Mouse (Mus musculus): ENCODE data around the gene Gmds. TPM values are rescaled to one million over a fixed set of nuclear protein-coding genes. Genes with fewer than 3 reads are reported as not detected.

The Gmds gene
- polyA plus RNA-seq, 1 experiment from 2014 or later: 69.0 TPM

DNA sequence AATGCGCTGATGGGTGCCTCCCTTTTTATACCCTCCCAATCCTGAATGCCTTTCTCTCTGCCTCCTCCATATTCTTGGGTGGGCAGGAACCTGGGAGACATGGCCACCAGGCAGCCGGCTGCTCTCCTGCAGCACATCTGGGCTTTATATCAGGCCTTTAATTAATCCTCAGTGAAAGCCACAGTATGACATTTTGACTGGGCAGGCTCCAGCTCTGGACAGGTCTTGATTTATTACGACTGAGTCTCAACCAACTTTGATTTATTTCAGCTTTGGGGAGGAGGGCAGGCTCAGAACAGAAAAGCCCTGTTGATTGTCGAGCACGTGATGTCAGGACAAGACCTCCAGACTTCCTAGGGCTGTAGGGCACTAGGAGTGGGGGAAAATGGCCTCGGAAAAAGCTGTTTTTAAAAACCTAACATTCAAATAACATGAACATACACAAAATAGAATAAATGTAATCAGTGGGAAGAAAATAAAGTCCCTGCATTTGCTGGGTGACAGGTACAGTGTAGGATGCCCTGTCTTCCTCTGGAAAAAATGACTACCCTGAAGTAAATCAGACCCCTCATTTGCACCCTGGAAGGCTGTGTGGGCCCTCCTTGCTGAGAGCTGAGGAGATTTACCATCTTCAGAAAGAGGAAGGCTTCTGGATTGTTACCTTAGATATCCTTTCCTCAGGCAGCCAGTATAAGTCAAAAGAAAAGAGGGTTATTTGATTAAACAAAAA, 257.9 kb downstream of the Gmds start:
- no peak overlapping the region for H3K4me2 ChIP-seq (ENCODE audit: low read depth, low read length)
- no peak overlapping the region for H3K4me3 ChIP-seq (replicated peaks; ENCODE audit: low read length)
- 33% methylated on average over 6 of the region's 6 CpGs for WGBS
- peaks cover 3% of the 10 kb centered on the region; the same call in 1 of the 2 replicates for H3K4me1 ChIP-seq (ENCODE audit: control insufficient read depth, insufficient read depth, low read length)
- H3K9me3 ChIP-seq (replicated peaks; ENCODE audit: control insufficient read depth, low read length): no peaks in the 10 kb centered on the region
- no peaks in the 10 kb centered on the region for H3K36me3 ChIP-seq (ENCODE audit: control insufficient read depth, insufficient read depth, low read length)
- no peak for ATAC-seq (ENCODE audit: insufficient read depth, low FRiP score)
- no peaks in the 10 kb centered on the region for H3K27me3 ChIP-seq (ENCODE audit: control insufficient read depth, insufficient read depth, low read length)
- H3K27ac ChIP-seq (ENCODE audit: low read length): no peak overlapping the region
- no peak overlapping the region for H3K9ac ChIP-seq (ENCODE audit: low read length)

DNA sequence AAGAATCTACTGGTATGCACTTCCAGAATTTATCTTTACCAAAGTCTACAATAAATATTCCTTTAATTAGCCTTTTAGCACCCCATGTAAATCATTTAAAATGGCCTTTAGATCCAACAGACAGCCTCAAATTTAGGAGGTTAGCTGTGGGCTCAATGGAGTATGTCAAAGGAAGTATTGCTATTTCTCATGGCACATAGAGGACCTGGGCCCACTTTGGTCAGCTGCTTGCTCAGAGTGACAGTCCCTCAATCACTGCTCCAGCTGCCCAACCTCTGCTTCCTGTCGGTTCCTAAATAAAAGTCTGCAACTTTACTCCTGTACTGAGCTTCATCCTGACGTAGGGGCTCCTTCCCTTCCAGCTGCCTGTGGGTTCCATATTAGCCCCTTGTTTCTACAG, 264.9 kb downstream of the Gmds start:
- no peak for ATAC-seq (ENCODE audit: insufficient read depth, low FRiP score)
- Histone ChIP-seq H3K4me3 (replicated peaks; ENCODE audit: low read length) (no peak overlapping the region), H3K27ac (ENCODE audit: low read length) (no peak overlapping the region), H3K9me3 (replicated peaks; ENCODE audit: control insufficient read depth, low read length) (no peaks in the 10 kb centered on the region), H3K27me3 (ENCODE audit: control insufficient read depth, insufficient read depth, low read length) (no peaks in the 10 kb centered on the region; the same call in 1 of the 2 replicates), H3K36me3 (ENCODE audit: control insufficient read depth, insufficient read depth, low read length) (no peaks in the 10 kb centered on the region), H3K9ac (ENCODE audit: low read length) (no peak overlapping the region), H3K4me1 (ENCODE audit: control insufficient read depth, insufficient read depth, low read length) (no peaks in the 10 kb centered on the region), H3K4me2 (ENCODE audit: low read depth, low read length) (no peak overlapping the region)
- WGBS: 53% methylated on average over 2 of the region's 2 CpGs

DNA sequence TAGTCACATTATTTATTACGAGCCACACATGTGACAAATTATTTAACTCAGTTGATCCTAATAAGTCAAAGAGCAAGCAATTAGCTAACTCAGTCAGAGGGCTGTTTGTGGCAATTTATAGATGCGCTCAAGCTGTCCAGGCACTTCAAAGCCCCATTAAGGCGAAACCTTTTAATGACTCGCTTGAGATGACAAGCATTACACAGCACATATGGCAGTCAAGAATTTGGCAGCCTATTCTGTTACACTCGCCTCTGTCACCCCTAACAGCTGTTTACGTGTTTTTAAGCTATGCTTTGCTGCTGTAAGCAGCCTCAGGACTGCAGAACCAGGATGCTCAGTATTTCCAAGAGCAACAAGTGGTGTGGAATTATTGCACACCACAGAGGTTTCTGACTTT, 283.2 kb downstream of the Gmds start:
- WGBS: 50% methylated on average over 6 of the region's 6 CpGs
- no peak overlapping the region for H3K27ac ChIP-seq (ENCODE audit: low read length)

DNA sequence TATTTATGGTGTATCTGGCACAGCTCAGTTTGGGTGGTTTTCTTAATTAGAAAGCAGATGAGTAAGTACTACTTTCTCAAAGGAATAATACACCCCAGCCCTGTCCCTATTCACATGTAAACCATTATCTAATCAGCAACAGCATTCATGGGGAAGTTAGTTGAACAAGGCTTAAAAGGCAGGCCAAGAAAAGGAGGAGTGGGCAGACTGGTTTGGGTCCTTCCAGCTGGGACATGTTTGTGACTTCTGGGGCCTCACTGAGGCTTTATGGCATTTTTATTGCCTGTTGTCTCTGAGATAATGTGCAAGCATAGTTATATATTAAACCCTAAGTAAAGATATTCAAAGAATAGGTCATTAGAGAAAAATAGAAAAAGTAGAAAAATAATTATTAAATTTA, 285.0 kb downstream of the Gmds start:
- Histone ChIP-seq H3K27me3 (ENCODE audit: control insufficient read depth, insufficient read depth, low read length) (peaks cover 2% of the 10 kb centered on the region; the same call in 1 of the 2 replicates), H3K9ac (ENCODE audit: low read length) (no peak overlapping the region), H3K36me3 (ENCODE audit: control insufficient read depth, insufficient read depth, low read length) (no peaks in the 10 kb centered on the region), H3K4me2 (ENCODE audit: low read depth, low read length) (no peak overlapping the region), H3K27ac (ENCODE audit: low read length) (no peak overlapping the region), H3K4me1 (ENCODE audit: control insufficient read depth, insufficient read depth, low read length) (no peaks in the 10 kb centered on the region), H3K4me3 (replicated peaks; ENCODE audit: low read length) (no peak overlapping the region), H3K9me3 (replicated peaks; ENCODE audit: control insufficient read depth, low read length) (no peaks in the 10 kb centered on the region; the same call in 1 of the 2 replicates)
- ATAC-seq (ENCODE audit: insufficient read depth, low FRiP score): no peak

More for the DNA sequence above, 283.2 kb downstream of the Gmds start:
- ATAC-seq (ENCODE audit: insufficient read depth, low FRiP score): no peak
- H3K9me3 ChIP-seq (replicated peaks; ENCODE audit: control insufficient read depth, low read length): no peaks in the 10 kb centered on the region; the same call in 1 of the 2 replicates
- H3K4me3 ChIP-seq (replicated peaks; ENCODE audit: low read length): no peak overlapping the region
- H3K27me3 ChIP-seq (ENCODE audit: control insufficient read depth, insufficient read depth, low read length): peaks cover 2% of the 10 kb centered on the region; the same call in 1 of the 2 replicates
- H3K4me2 ChIP-seq (ENCODE audit: low read depth, low read length): no peak overlapping the region
- H3K4me1 ChIP-seq (ENCODE audit: control insufficient read depth, insufficient read depth, low read length): no peaks in the 10 kb centered on the region
- no peaks in the 10 kb centered on the region for H3K36me3 ChIP-seq (ENCODE audit: control insufficient read depth, insufficient read depth, low read length)
- H3K9ac ChIP-seq (ENCODE audit: low read length): no peak overlapping the region

DNA sequence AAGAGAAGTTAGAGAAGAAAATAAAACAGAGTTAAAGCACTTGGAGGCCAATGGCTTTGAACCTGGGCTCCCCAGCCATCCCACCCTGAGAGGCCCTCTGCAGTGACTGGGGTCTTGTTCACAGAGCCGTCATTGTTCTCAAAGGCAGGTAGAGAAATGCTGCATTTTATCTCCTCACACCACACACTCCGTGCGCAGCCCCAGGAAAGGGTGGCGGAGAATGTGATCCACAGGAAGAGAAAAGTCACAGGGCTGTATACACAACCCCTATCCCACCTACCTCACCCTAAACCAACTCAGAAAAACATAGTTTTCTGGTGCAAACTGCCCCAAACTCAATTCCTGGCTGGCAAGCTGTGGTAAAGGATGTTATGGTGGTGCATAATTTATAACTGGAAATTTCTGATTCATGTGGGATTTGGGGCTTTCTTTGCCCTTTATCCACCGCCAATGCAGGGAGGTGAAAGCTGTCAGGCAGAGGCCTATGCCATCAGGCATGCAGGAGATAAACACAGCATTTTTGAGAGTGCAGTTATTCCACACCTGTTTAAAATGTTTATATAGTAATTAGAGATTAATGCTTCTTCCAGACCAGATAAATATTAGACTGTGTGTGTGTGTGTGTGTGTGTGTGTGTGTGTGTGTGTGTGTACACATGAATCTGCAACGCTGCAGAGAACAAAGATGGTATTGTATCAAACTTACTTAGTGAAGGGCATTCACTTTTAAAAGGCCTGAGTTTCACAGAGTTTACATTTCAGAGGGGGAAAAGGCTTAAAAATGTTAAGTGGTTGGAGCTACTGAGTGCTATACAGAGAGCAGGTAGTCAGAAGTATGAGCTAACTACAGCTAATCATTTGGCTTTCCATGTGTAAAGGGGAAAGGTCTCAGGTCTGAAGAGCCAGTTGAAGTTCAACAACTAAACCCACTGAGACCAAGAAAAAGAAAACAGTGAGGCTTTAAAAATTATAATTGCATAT, 290.3 kb downstream of the Gmds start:
- Histone ChIP-seq H3K27ac (ENCODE audit: low read length) (no peak overlapping the region), H3K4me2 (ENCODE audit: low read depth, low read length) (no peak overlapping the region), H3K4me3 (replicated peaks; ENCODE audit: low read length) (no peak overlapping the region), H3K4me1 (ENCODE audit: control insufficient read depth, insufficient read depth, low read length) (no peaks in the 10 kb centered on the region), H3K36me3 (ENCODE audit: control insufficient read depth, insufficient read depth, low read length) (no peaks in the 10 kb centered on the region), H3K9me3 (replicated peaks; ENCODE audit: control insufficient read depth, low read length) (no peaks in the 10 kb centered on the region), H3K9ac (ENCODE audit: low read length) (no peak overlapping the region), H3K27me3 (ENCODE audit: control insufficient read depth, insufficient read depth, low read length) (peaks cover 2% of the 10 kb centered on the region; the same call in 1 of the 2 replicates)
- no peak for ATAC-seq (ENCODE audit: insufficient read depth, low FRiP score)
- 37% methylated on average over 6 of the region's 6 CpGs for WGBS

DNA sequence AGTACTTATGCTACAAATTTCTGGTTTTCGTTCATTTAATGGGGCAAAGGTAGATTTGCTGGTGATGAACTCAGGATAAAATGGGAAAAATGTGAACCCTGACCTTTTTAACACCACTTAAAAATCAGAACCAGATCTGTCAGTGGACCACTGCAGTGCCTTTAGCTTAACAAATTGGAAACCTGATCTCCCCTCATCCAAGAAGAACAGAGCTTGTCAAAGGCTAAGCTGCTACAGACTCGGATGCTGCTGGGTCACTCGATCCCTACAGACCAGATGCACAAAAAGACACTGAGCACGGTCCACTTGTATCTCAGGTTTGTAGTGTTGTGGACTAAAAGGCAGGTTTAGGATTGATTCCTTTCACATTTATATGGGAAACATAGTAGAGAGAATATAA, 291.6 kb downstream of the Gmds start:
- 64% methylated on average over 4 of the region's 4 CpGs for WGBS
- ATAC-seq (ENCODE audit: insufficient read depth, low FRiP score): no peak
- Histone ChIP-seq H3K9me3 (replicated peaks; ENCODE audit: control insufficient read depth, low read length) (no peaks in the 10 kb centered on the region), H3K9ac (ENCODE audit: low read length) (no peak overlapping the region), H3K36me3 (ENCODE audit: control insufficient read depth, insufficient read depth, low read length) (no peaks in the 10 kb centered on the region), H3K4me3 (replicated peaks; ENCODE audit: low read length) (no peak overlapping the region), H3K4me1 (ENCODE audit: control insufficient read depth, insufficient read depth, low read length) (no peaks in the 10 kb centered on the region), H3K4me2 (ENCODE audit: low read depth, low read length) (no peak overlapping the region), H3K27ac (ENCODE audit: low read length) (no peak overlapping the region), H3K27me3 (ENCODE audit: control insufficient read depth, insufficient read depth, low read length) (peaks cover 2% of the 10 kb centered on the region; the same call in 1 of the 2 replicates)

DNA sequence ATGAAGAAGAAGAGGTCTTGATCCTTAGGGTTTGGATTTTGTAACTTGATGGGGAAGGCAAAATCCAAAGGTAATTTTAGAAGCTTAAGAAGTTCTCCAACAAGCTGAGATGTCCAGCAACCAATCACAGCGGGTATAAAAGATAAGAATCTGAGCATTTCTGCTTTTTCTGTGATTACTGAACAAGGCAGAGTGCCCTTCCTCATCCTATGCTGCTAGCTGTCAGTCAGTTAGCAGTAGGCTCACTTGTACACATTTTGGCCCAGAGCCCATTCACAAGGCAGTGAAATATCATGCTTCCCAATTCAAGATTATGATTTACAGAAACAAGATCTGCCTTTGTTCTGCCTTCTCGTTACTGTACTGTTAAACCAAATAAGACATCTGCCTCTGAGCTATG, 295.8 kb downstream of the Gmds start:
- WGBS: 57% methylated on average over 2 of the region's 2 CpGs

DNA sequence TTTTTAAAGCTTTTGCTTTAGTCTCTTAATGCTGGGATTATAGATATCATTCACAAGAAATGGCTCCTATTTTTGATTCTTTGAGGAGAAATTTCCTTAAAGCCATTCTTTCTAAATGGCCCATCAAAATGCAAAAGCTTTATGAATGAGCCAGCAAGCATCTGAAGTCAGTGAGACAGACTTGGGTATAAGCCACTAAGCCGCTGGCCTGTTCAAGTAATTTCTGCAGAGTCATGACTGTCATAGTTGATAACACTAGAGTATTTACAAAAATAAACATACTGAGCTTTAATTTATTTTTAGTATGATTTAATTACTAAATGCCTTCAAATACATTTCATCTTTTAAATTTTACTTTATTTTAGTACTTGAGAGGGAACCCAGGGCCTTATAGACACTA, 297.7 kb downstream of the Gmds start:
- H3K36me3 ChIP-seq (ENCODE audit: control insufficient read depth, insufficient read depth, low read length): no peaks in the 10 kb centered on the region
- no peak overlapping the region for H3K9ac ChIP-seq (ENCODE audit: low read length)
- H3K4me1 ChIP-seq (ENCODE audit: control insufficient read depth, insufficient read depth, low read length): no peaks in the 10 kb centered on the region
- H3K27ac ChIP-seq (ENCODE audit: low read length): no peak overlapping the region
- no peaks in the 10 kb centered on the region for H3K9me3 ChIP-seq (replicated peaks; ENCODE audit: control insufficient read depth, low read length)
- ATAC-seq (ENCODE audit: insufficient read depth, low FRiP score): no peak
- no peak overlapping the region for H3K4me3 ChIP-seq (replicated peaks; ENCODE audit: low read length)
- H3K27me3 ChIP-seq (ENCODE audit: control insufficient read depth, insufficient read depth, low read length): no peaks in the 10 kb centered on the region
- WGBS: 87% methylated on average over 1 of the region's 1 CpGs
- H3K4me2 ChIP-seq (ENCODE audit: low read depth, low read length): no peak overlapping the region

More for the DNA sequence above, 295.8 kb downstream of the Gmds start:
- Histone ChIP-seq H3K27me3 (ENCODE audit: control insufficient read depth, insufficient read depth, low read length) (no peaks in the 10 kb centered on the region), H3K4me1 (ENCODE audit: control insufficient read depth, insufficient read depth, low read length) (no peaks in the 10 kb centered on the region), H3K9ac (ENCODE audit: low read length) (no peak overlapping the region), H3K36me3 (ENCODE audit: control insufficient read depth, insufficient read depth, low read length) (no peaks in the 10 kb centered on the region), H3K9me3 (replicated peaks; ENCODE audit: control insufficient read depth, low read length) (no peaks in the 10 kb centered on the region), H3K4me3 (replicated peaks; ENCODE audit: low read length) (no peak overlapping the region), H3K27ac (ENCODE audit: low read length) (no peak overlapping the region), H3K4me2 (ENCODE audit: low read depth, low read length) (no peak overlapping the region)
- ATAC-seq (ENCODE audit: insufficient read depth, low FRiP score): no peak

DNA sequence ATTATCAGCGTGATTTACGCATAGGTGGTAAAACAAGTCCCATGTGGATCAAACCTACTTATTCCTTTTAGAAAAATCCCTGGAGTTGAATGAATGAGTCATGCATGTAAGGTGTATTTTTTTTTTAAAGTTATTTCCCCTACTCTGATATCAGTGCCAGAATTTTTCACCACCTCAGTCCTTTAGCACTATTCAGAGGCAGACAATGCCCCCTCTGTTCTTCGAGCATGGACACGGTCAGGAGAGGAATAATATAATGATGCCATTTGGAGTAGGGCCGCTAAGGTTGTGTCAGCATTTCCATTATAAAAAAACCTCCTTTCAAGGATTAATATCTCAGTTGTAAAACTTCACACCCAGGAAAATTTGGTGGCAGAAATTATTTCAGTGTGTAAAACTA, 301.6 kb downstream of the Gmds start:
- no peaks in the 10 kb centered on the region for H3K27me3 ChIP-seq (ENCODE audit: control insufficient read depth, insufficient read depth, low read length)
- H3K9ac ChIP-seq (ENCODE audit: low read length): no peak overlapping the region
- no peak overlapping the region for H3K4me3 ChIP-seq (replicated peaks; ENCODE audit: low read length)
- H3K27ac ChIP-seq (ENCODE audit: low read length): no peak overlapping the region
- 74% methylated on average over 5 of the region's 5 CpGs for WGBS
- no peak overlapping the region for H3K4me2 ChIP-seq (ENCODE audit: low read depth, low read length)
- no peaks in the 10 kb centered on the region for H3K36me3 ChIP-seq (ENCODE audit: control insufficient read depth, insufficient read depth, low read length)
- no peaks in the 10 kb centered on the region for H3K9me3 ChIP-seq (replicated peaks; ENCODE audit: control insufficient read depth, low read length)
- no peak for ATAC-seq (ENCODE audit: insufficient read depth, low FRiP score)
- no peaks in the 10 kb centered on the region; the same call in none of the 2 replicates for H3K4me1 ChIP-seq (ENCODE audit: control insufficient read depth, insufficient read depth, low read length)

Data from stomach, embryonic 16.5 days (tissue).